Comparison of ENCODE assay signal across 8 mouse cellular contexts in the genomic region with DNA sequence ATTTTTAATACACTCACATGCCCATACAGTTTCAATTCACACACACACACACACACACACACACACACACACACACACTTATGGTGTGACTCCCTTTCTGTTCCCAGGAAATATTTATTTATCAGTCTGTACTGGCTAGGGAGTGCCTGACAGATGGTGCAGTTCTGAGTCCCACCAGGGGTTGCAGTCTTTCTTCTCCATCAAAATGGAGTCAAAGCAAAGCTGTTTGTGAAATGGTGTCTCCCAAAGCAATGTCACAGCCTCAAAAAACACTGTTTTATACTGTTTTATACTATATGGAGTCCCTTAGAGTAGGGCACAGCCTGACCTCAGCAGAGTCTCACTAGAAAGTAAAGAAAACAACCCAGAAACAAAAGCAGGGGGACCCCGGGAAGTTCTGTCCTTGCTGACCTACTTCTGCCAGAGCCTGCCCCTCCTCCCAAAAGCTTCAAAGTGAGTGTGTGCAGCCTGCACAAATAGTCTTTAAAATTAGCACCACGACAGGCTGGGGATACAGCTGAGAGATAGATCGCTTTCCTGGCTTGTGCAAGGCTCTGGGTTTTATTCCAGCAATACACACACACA. TPM values are rescaled to one million over a fixed set of nuclear protein-coding genes. Genes with fewer than 3 reads are reported as not detected.
A peak's percentile ranks its signal among the peaks of the same experiment; 100 is the strongest.
DNase-seq lines count a peak whose midpoint lies in the region; ATAC-seq and TF ChIP-seq lines count a peak whose summit lies in the region.

No protein-coding gene starts in this region.

- H3K9ac ChIP-seq in forebrain, embryonic 11.5 days (ENCODE audit: low read length): no peak overlapping the region
- no peak overlapping the region for H3K9ac ChIP-seq in hindbrain, embryonic 14.5 days

- H3K9me3 ChIP-seq in forebrain, embryonic 11.5 days (ENCODE audit: control insufficient read depth, low read length): no peaks in the 10 kb centered on the region
- no peaks in the 10 kb centered on the region for H3K9me3 ChIP-seq in hindbrain, embryonic 14.5 days (ENCODE audit: control insufficient read depth, low read length)

- H3K4me2 ChIP-seq in forebrain, embryonic 11.5 days (ENCODE audit: low read depth, low read length, severe bottlenecking): no peak overlapping the region
- no peak overlapping the region for H3K4me2 ChIP-seq in hindbrain, embryonic 14.5 days (replicated peaks)

- no peak overlapping the region for H3K4me3 ChIP-seq in left cerebral cortex, adult 2 months
- H3K4me3 ChIP-seq in brown adipose tissue, adult 24 weeks (ENCODE audit: insufficient read depth, low read depth, low read length): no peak overlapping the region
- H3K4me3 ChIP-seq in forebrain, embryonic 11.5 days (ENCODE audit: low read depth, low read length): no peak overlapping the region
- H3K4me3 ChIP-seq in hindbrain, embryonic 14.5 days (replicated peaks; ENCODE audit: low read length): no peak overlapping the region
- H3K4me3 ChIP-seq in macrophage (ENCODE audit: inconsistent target): no peak overlapping the region

- WGBS in forebrain, embryonic 11.5 days: 21% methylated on average over 3 of the region's 3 CpGs
- WGBS in hindbrain, embryonic 14.5 days: 23% methylated on average over 3 of the region's 3 CpGs
- WGBS in macrophage (ENCODE audit: missing documents): 0% methylated on average over 3 of the region's 3 CpGs

- no peaks in the 10 kb centered on the region for H3K36me3 ChIP-seq in forebrain, embryonic 11.5 days (ENCODE audit: control insufficient read depth, insufficient read depth, low read length)
- H3K36me3 ChIP-seq in hindbrain, embryonic 14.5 days (replicated peaks; ENCODE audit: control insufficient read depth, insufficient read depth): no peaks in the 10 kb centered on the region
- no peaks in the 10 kb centered on the region for H3K36me3 ChIP-seq in macrophage (ENCODE audit: inconsistent target)

- ATAC-seq in forebrain, embryonic 11.5 days (replicated peaks; ENCODE audit: low FRiP score): no peak
- peak; percentile 59; the same call in 1 of the 2 replicates for ATAC-seq in hindbrain, embryonic 14.5 days (ENCODE audit: low FRiP score)

- no peak overlapping the region; the same call in 1 of the 2 replicates for H3K27ac ChIP-seq in left cerebral cortex, adult 2 months
- H3K27ac ChIP-seq in brown adipose tissue, adult 24 weeks (replicated peaks; ENCODE audit: low read depth, low read length): peak overlapping the region; percentile 52
- peak overlapping the region; percentile 65; the same call in 1 of the 2 replicates for H3K27ac ChIP-seq in forebrain, embryonic 11.5 days (ENCODE audit: low read depth, low read length)
- H3K27ac ChIP-seq in hindbrain, embryonic 14.5 days: peak overlapping the region; percentile 38
- H3K27ac ChIP-seq in macrophage: peak overlapping the region; percentile 93

- H3K4me1 ChIP-seq in brown adipose tissue, adult 24 weeks (ENCODE audit: control insufficient read depth, insufficient read depth, insufficient read length, low read length): no peaks in the 10 kb centered on the region
- H3K4me1 ChIP-seq in forebrain, embryonic 11.5 days (replicated peaks; ENCODE audit: control insufficient read depth, insufficient read depth, low read length): peaks cover 2% of the 10 kb centered on the region; the same call in 1 of the 2 replicates
- H3K4me1 ChIP-seq in hindbrain, embryonic 14.5 days (replicated peaks; ENCODE audit: control insufficient read depth, insufficient read depth, low read length): no peaks in the 10 kb centered on the region; the same call in 1 of the 2 replicates

- intact Hi-C loops in left cerebral cortex, adult 2 months (cut with DNase I): no loop called here

- H3K27me3 ChIP-seq in forebrain, embryonic 11.5 days (ENCODE audit: control insufficient read depth, insufficient read depth, low read length): no peaks in the 10 kb centered on the region
- H3K27me3 ChIP-seq in hindbrain, embryonic 14.5 days (ENCODE audit: control insufficient read depth, insufficient read depth, low read length): no peaks in the 10 kb centered on the region

- peaks cover 16% of the 10 kb centered on the region for H3K79me2 ChIP-seq in macrophage (ENCODE audit: inconsistent target)

- DNase-seq in left cerebral cortex, adult 2 months (ENCODE audit: extremely low spot score in 1 of 2, low spot score in 2 of 2): no peak
- DNase-seq in left cerebral cortex, adult 11 months (ENCODE audit: low spot score): no peak
- DNase-seq in forebrain, embryonic 11.5 days (ENCODE audit: low spot score): peak; percentile 49
- DNase-seq in hindbrain, embryonic 14.5 days (ENCODE audit: low spot score): peak; percentile 59
- DNase-seq in thymus, postnatal 4 days: peak; percentile 72
- DNase-seq in yolk sac, embryonic 10.5 days (ENCODE audit: low spot score): no peak

- TF ChIP-seq CTCF in left cerebral cortex, adult 2 months (IDR thresholded peaks at IDR 0.05): peak; percentile 8; the same call in 1 of the 2 replicates

RNA-seq across cellular contexts. Expression of gene Lsp1, which starts 3.3 kb away (rescaled TPM):
- total RNA-seq in left cerebral cortex, adult 2 months (2021): 1 to 10 TPM; 3.4 to 7.1 TPM
- polyA plus RNA-seq in brown adipose tissue, adult 24 weeks (2012; ENCODE audit: insufficient read depth, insufficient read length, missing spikeins): 18.0 and 22.8 TPM in 2 replicates
- 8.7 and 9.8 TPM in 2 replicates for polyA plus RNA-seq in forebrain, embryonic 11.5 days (2014; fragmentation: Nextera tagmentation; extraction: Ambion mirVana)
- polyA plus RNA-seq in hindbrain, embryonic 14.5 days (2014; fragmentation: Nextera tagmentation; extraction: Ambion mirVana): 4.8 and 8.2 TPM in 2 replicates
- total RNA-seq in macrophage (2018; cell fraction: chromatin; rRNA removed): 10 to 100 TPM in 24 of 26 experiments, 1 to 10 TPM in 2; 7.9 to 51.4 (median 34.9) TPM
- total RNA-seq in macrophage (2018; cell fraction: cytosol; rRNA removed): 100 to 1,000 TPM in 12 of 26 experiments, 10 to 100 TPM in 14; 29.4 to 203 (median 91.2) TPM
- total RNA-seq in macrophage (2018; cell fraction: nucleus; rRNA removed): 100 to 1,000 TPM in 2 of 26 experiments, 10 to 100 TPM in 24; 17.9 to 115 (median 43.2) TPM
- polyA plus RNA-seq in macrophage (2018): 30.8 to 130 TPM (median 114 TPM) in 3 replicates

RNA-seq across cellular contexts. Expression of gene Tnni2, which starts 15.7 kb away (rescaled TPM):
- total RNA-seq in left cerebral cortex, adult 2 months (2021): under 1 TPM in 1 of 2 experiments, not detected in 1; 0.50 TPM
- 232 and 484 TPM in 2 replicates for polyA plus RNA-seq in brown adipose tissue, adult 24 weeks (2012; ENCODE audit: insufficient read depth, insufficient read length, missing spikeins)
- polyA plus RNA-seq in forebrain, embryonic 11.5 days (2014; fragmentation: Nextera tagmentation; extraction: Ambion mirVana): 1.3 TPM in 1 of 2 replicates, not detected in the other
- polyA plus RNA-seq in hindbrain, embryonic 14.5 days (2014; fragmentation: Nextera tagmentation; extraction: Ambion mirVana): 1.0 TPM in 1 of 2 replicates, not detected in the other
- 10 to 100 TPM in 24 of 26 experiments, 1 to 10 TPM in 2; 3.2 to 37.4 (median 23.0) TPM for total RNA-seq in macrophage (2018; cell fraction: chromatin; rRNA removed)
- total RNA-seq in macrophage (2018; cell fraction: cytosol; rRNA removed): 10 to 100 TPM in 15 of 26 experiments, 1 to 10 TPM in 11; 6.3 to 23.8 (median 11.0) TPM
- 10 to 100 TPM in 19 of 26 experiments, 1 to 10 TPM in 7; 5.5 to 26.3 (median 13.7) TPM for total RNA-seq in macrophage (2018; cell fraction: nucleus; rRNA removed)
- 13.4 to 20.6 TPM (median 18.0 TPM) in 3 replicates for polyA plus RNA-seq in macrophage (2018)

RNA-seq across cellular contexts. Expression of gene Syt8, which starts 22.7 kb away (rescaled TPM):
- not detected for total RNA-seq in left cerebral cortex, adult 2 months (2021)
- polyA plus RNA-seq in brown adipose tissue, adult 24 weeks (2012; ENCODE audit: insufficient read depth, insufficient read length, missing spikeins): not detected in 2 replicates
- not detected in 2 replicates for polyA plus RNA-seq in forebrain, embryonic 11.5 days (2014; fragmentation: Nextera tagmentation; extraction: Ambion mirVana)
- polyA plus RNA-seq in hindbrain, embryonic 14.5 days (2014; fragmentation: Nextera tagmentation; extraction: Ambion mirVana): not detected in 2 replicates
- 100 to 1,000 TPM in 25 of 26 experiments, 10 to 100 TPM in 1; 60.8 to 211 (median 144) TPM for total RNA-seq in macrophage (2018; cell fraction: chromatin; rRNA removed)
- 1 to 10 TPM in 19 of 26 experiments, under 1 TPM in 7; 0.41 to 8.6 (median 1.5) TPM for total RNA-seq in macrophage (2018; cell fraction: cytosol; rRNA removed)
- total RNA-seq in macrophage (2018; cell fraction: nucleus; rRNA removed): 100 to 1,000 TPM in 6 of 26 experiments, 10 to 100 TPM in 20; 48.3 to 120 (median 78.4) TPM
- polyA plus RNA-seq in macrophage (2018): 3.2 to 10.3 TPM (median 4.8 TPM) in 3 replicates

RNA-seq across cellular contexts. Expression of gene Tnnt3, which starts 41.3 kb away (rescaled TPM):
- not detected for total RNA-seq in left cerebral cortex, adult 2 months (2021)
- polyA plus RNA-seq in brown adipose tissue, adult 24 weeks (2012; ENCODE audit: insufficient read depth, insufficient read length, missing spikeins): 455 and 586 TPM in 2 replicates
- polyA plus RNA-seq in forebrain, embryonic 11.5 days (2014; fragmentation: Nextera tagmentation; extraction: Ambion mirVana): 1.00 and 1.0 TPM in 2 replicates
- polyA plus RNA-seq in hindbrain, embryonic 14.5 days (2014; fragmentation: Nextera tagmentation; extraction: Ambion mirVana): 1.2 and 1.6 TPM in 2 replicates
- 10 to 100 TPM in 4 of 26 experiments, 1 to 10 TPM in 20, under 1 TPM in 1, not detected in 1; 0.88 to 12.2 (median 3.9) TPM for total RNA-seq in macrophage (2018; cell fraction: chromatin; rRNA removed)
- total RNA-seq in macrophage (2018; cell fraction: cytosol; rRNA removed): under 1 TPM in 12 of 26 experiments, not detected in 14; 0.15 to 0.80 (median 0.35) TPM
- 1 to 10 TPM in 21 of 26 experiments, not detected in 5; 1.1 to 9.3 (median 2.8) TPM for total RNA-seq in macrophage (2018; cell fraction: nucleus; rRNA removed)
- 0.75 TPM in 1 of 3 replicates, not detected in the others for polyA plus RNA-seq in macrophage (2018)

Comparison
In these comparisons a context has a peak if more than half of its experiments do, and no peak if none do; other contexts are left out.
1. DNase-seq: peak in forebrain, embryonic 11.5 days (single experiment), hindbrain, embryonic 14.5 days (single experiment) and thymus, postnatal 4 days (single experiment); none in left cerebral cortex, adult 2 months (0 of 2), left cerebral cortex, adult 11 months (single experiment) and yolk sac, embryonic 10.5 days (single experiment).
2. RNA of gene Tnni2, which starts 15.7 kb away (polyA plus RNA-seq): 232 to 484 TPM in brown adipose tissue, adult 24 weeks; 13.4 to 20.6 TPM in macrophage, 1.3 TPM in forebrain, embryonic 11.5 days and 1.0 TPM in hindbrain, embryonic 14.5 days; every median in the first group is over 10 times any median in the second.